In genomic region chr1:159135301-159135700, GRCm38 (mm10) we compare ENCODE assay signal across 8 mouse cellular contexts.
DNase-seq lines count a peak whose midpoint lies in the region; ATAC-seq and TF ChIP-seq lines count a peak whose summit lies in the region.

No protein-coding gene starts in this region.

- peak; percentile 89 for ATAC-seq in forebrain, postnatal 0 days

- H3K9me3 ChIP-seq in forebrain, postnatal 0 days (ENCODE audit: low read length): no peaks in the 10 kb centered on the region

- peak overlapping the region; percentile 33; the same call in 1 of the 2 replicates for H3K4me2 ChIP-seq in forebrain, postnatal 0 days (ENCODE audit: low read depth)

- WGBS in forebrain, postnatal 0 days: 8% methylated on average over 10 of the region's 10 CpGs

- H3K4me3 ChIP-seq in forebrain, postnatal 0 days (ENCODE audit: low read depth, low read length): no peak overlapping the region

- intact Hi-C loops in heart, postnatal 36 days (cut with DNase I): loop anchor here (1.0 kb wide), 4 partner anchors 182 to 465 kb away; no protein-coding TSS in a partner anchor

- H3K36me3 ChIP-seq in forebrain, postnatal 0 days (ENCODE audit: insufficient read depth): no peaks in the 10 kb centered on the region

- TF ChIP-seq CTCF in forebrain, postnatal 0 days (IDR thresholded peaks at IDR 0.05; ENCODE audit: low read depth): peak; percentile 96

- no peaks in the 10 kb centered on the region for H3K4me1 ChIP-seq in forebrain, postnatal 0 days (ENCODE audit: insufficient read depth)

- DNase-seq in MN1 (ENCODE audit: low spot score): peak; percentile 58
- DNase-seq in cerebellum, adult 11-12 months: peak; percentile 41
- peak; percentile 92 for DNase-seq in forebrain, postnatal 0 days
- peak; percentile 79 to 81 for DNase-seq in heart, postnatal 36 days
- DNase-seq in layer of hippocampus, adult 8-10 months (ENCODE audit: low spot score in 2 of 2): peak; percentile 70 to 88
- DNase-seq in lung, postnatal 10 days: peak; percentile 81
- DNase-seq in retina, postnatal 1 day: peak; percentile 80
- DNase-seq in urinary bladder, postnatal 36 days (ENCODE audit: low spot score in 2 of 2): peak; percentile 60 to 63

- H3K27me3 ChIP-seq in forebrain, postnatal 0 days (ENCODE audit: insufficient read depth, low read length): no peaks in the 10 kb centered on the region

- peak overlapping the region; percentile 36; the same call in 1 of the 2 replicates for H3K9ac ChIP-seq in forebrain, postnatal 0 days

- H3K27ac ChIP-seq in forebrain, postnatal 0 days (ENCODE audit: low read depth, low read length): no peak overlapping the region

Comparison
In these comparisons a context has a peak if more than half of its experiments do, and no peak if none do; other contexts are left out.
1. DNase-seq: peak in every context shown above with its lines; median percentile 92 in forebrain, postnatal 0 days; 81 in lung, postnatal 10 days; 80 in heart, postnatal 36 days; 80 in retina, postnatal 1 day; 79 in layer of hippocampus, adult 8-10 months; 62 in urinary bladder, postnatal 36 days; 58 in MN1; 41 in cerebellum, adult 11-12 months.